Comparison of ENCODE assay signal across 8 mouse cellular contexts in the genomic region with DNA sequence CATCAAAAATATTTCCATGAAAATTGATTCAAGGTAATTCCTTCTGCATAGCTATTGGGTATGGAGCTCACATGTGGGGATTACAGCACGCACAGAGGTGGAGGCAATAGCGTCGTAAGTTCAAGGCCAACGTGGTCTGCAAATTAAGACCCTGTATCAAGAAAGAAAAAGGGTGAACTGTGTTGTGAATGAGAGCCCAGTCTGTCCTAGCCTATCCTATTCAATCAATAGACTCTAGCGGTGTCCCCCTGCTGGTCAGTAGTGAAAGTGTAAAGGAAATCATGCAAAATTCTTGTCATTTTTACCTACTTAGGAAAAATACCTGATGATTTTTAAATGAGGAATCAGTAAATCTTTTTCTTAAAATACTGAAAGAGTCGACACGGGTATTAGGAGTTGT. TPM values are rescaled to one million over a fixed set of nuclear protein-coding genes. Genes with fewer than 3 reads are reported as not detected.
DNase-seq lines count a peak whose midpoint lies in the region; ATAC-seq and TF ChIP-seq lines count a peak whose summit lies in the region.

No protein-coding gene starts in this region.

- WGBS in hindbrain, embryonic 15.5 days: 40% methylated on average over 7 of the region's 7 CpGs
- 33% methylated on average over 7 of the region's 7 CpGs for WGBS in stomach, postnatal 0 days

- no peak for TF ChIP-seq EP300 in stomach, postnatal 0 days (optimal IDR thresholded peaks at IDR 0.05)

- no peak overlapping the region for H3K27ac ChIP-seq in layer of hippocampus, adult 2 months
- no peak overlapping the region for H3K27ac ChIP-seq in hindbrain, embryonic 15.5 days (replicated peaks)
- H3K27ac ChIP-seq in stomach, postnatal 0 days (replicated peaks): no peak overlapping the region

- H3K36me3 ChIP-seq in hindbrain, embryonic 15.5 days: peaks cover 3% of the 10 kb centered on the region; the same call in 1 of the 2 replicates
- H3K36me3 ChIP-seq in stomach, postnatal 0 days (ENCODE audit: control insufficient read depth, insufficient read depth, low read length): no peaks in the 10 kb centered on the region

- H3K4me3 ChIP-seq in layer of hippocampus, adult 2 months: no peak overlapping the region
- no peak overlapping the region for H3K4me3 ChIP-seq in hindbrain, embryonic 15.5 days
- no peak overlapping the region for H3K4me3 ChIP-seq in stomach, postnatal 0 days (ENCODE audit: low read depth, low read length)

- H3K9me3 ChIP-seq in hindbrain, embryonic 15.5 days: no peaks in the 10 kb centered on the region
- no peaks in the 10 kb centered on the region for H3K9me3 ChIP-seq in stomach, postnatal 0 days (ENCODE audit: control insufficient read depth, low read length)

- no peaks in the 10 kb centered on the region for H3K27me3 ChIP-seq in hindbrain, embryonic 15.5 days
- no peaks in the 10 kb centered on the region for H3K27me3 ChIP-seq in stomach, postnatal 0 days (ENCODE audit: control insufficient read depth, insufficient read depth, low read length)

- no peak overlapping the region for H3K4me2 ChIP-seq in hindbrain, embryonic 15.5 days
- no peak overlapping the region for H3K4me2 ChIP-seq in stomach, postnatal 0 days (replicated peaks; ENCODE audit: low read depth)

- no peaks in the 10 kb centered on the region for H3K4me1 ChIP-seq in hindbrain, embryonic 15.5 days (replicated peaks)
- no peaks in the 10 kb centered on the region for H3K4me1 ChIP-seq in stomach, postnatal 0 days (replicated peaks; ENCODE audit: control insufficient read depth, insufficient read depth)

- peak; percentile 68 for ATAC-seq in hindbrain, embryonic 15.5 days (ENCODE audit: low FRiP score, low read depth)
- peak; percentile 56 for ATAC-seq in megakaryocyte, adult 5-6 weeks (ENCODE audit: poor library complexity, severe bottlenecking)
- no peak for ATAC-seq in stomach, postnatal 0 days (ENCODE audit: low FRiP score, low TSS enrichment)

- H3K9ac ChIP-seq in hindbrain, embryonic 15.5 days: no peak overlapping the region
- no peak overlapping the region for H3K9ac ChIP-seq in stomach, postnatal 0 days (ENCODE audit: low read length)

- peak; percentile 34 to 35 for DNase-seq in layer of hippocampus, adult 2 months (ENCODE audit: low spot score in 2 of 2)
- no peak for DNase-seq in layer of hippocampus, adult 9-11 months
- DNase-seq in ES-CJ7 (ENCODE audit: low read depth, low spot score): peak; percentile 61
- peak; percentile 13 for DNase-seq in c-Kit-positive CD71-positive TER-119-negative erythroid progenitor cells, embryonic 14.5 days (ENCODE audit: low read depth)
- DNase-seq in stomach, postnatal 0 days (ENCODE audit: low spot score): no peak
- no peak for DNase-seq in cerebellum, adult 11-12 months

- peak; percentile 92 for TF ChIP-seq CTCF in layer of hippocampus, adult 2 months (conservative IDR thresholded peaks at IDR 0.05)
- TF ChIP-seq CTCF in stomach, postnatal 0 days (IDR thresholded peaks at IDR 0.05; ENCODE audit: low read depth): peak; percentile 80

RNA-seq across cellular contexts. Expression of gene Gabpa, which starts 17.3 kb away (rescaled TPM):
- 10 to 100 TPM; 26.1 to 33.3 TPM for total RNA-seq in layer of hippocampus, adult 2 months (2021)
- 17.5 and 18.4 TPM in 2 replicates for polyA plus RNA-seq in hindbrain, embryonic 15.5 days (2015; fragmentation: Nextera tagmentation; extraction: Ambion mirVana)
- total RNA-seq in megakaryocyte, adult 5-6 weeks (2015): 65.5 and 73.3 TPM in 2 replicates
- total RNA-seq in megakaryocyte, adult 5-6 weeks (2017): 75.7 and 80.7 TPM in 2 replicates
- 10.8 and 11.1 TPM in 2 replicates for polyA plus RNA-seq in stomach, postnatal 0 days (2015; fragmentation: Nextera tagmentation; extraction: Ambion mirVana)

RNA-seq across cellular contexts. Expression of gene Atp5j, which starts 18.0 kb away (rescaled TPM):
- 100 to 1,000 TPM; 360 to 363 TPM for total RNA-seq in layer of hippocampus, adult 2 months (2021)
- polyA plus RNA-seq in hindbrain, embryonic 15.5 days (2015; fragmentation: Nextera tagmentation; extraction: Ambion mirVana): 767 and 825 TPM in 2 replicates
- 340 and 390 TPM in 2 replicates for total RNA-seq in megakaryocyte, adult 5-6 weeks (2015)
- total RNA-seq in megakaryocyte, adult 5-6 weeks (2017): 210 and 312 TPM in 2 replicates
- polyA plus RNA-seq in stomach, postnatal 0 days (2015; fragmentation: Nextera tagmentation; extraction: Ambion mirVana): 956 and 984 TPM in 2 replicates

RNA-seq across cellular contexts. Expression of gene Jam2, which starts 43.5 kb away (rescaled TPM):
- 10 to 100 TPM; 18.9 to 22.6 TPM for total RNA-seq in layer of hippocampus, adult 2 months (2021)
- 23.1 and 23.8 TPM in 2 replicates for polyA plus RNA-seq in hindbrain, embryonic 15.5 days (2015; fragmentation: Nextera tagmentation; extraction: Ambion mirVana)
- total RNA-seq in megakaryocyte, adult 5-6 weeks (2015): 0.04 TPM in 1 of 2 replicates, not detected in the other
- total RNA-seq in megakaryocyte, adult 5-6 weeks (2017): not detected in 2 replicates
- polyA plus RNA-seq in stomach, postnatal 0 days (2015; fragmentation: Nextera tagmentation; extraction: Ambion mirVana): 6.3 and 6.4 TPM in 2 replicates

Comparison
In these comparisons a context has a peak if more than half of its experiments do, and no peak if none do; other contexts are left out.
1. DNase-seq: peak in layer of hippocampus, adult 2 months (2 of 2), ES-CJ7 (single experiment) and c-Kit-positive CD71-positive TER-119-negative erythroid progenitor cells, embryonic 14.5 days (single experiment); none in layer of hippocampus, adult 9-11 months (single experiment), stomach, postnatal 0 days (single experiment) and cerebellum, adult 11-12 months (single experiment).
2. RNA of gene Jam2, which starts 43.5 kb away (total RNA-seq): 18.9 to 22.6 TPM in layer of hippocampus, adult 2 months; 0.04 TPM in megakaryocyte, adult 5-6 weeks; every median in the first group is over 10 times any median in the second.